Mouse (Mus musculus) gastrocnemius, adult 8-10 months (tissue): ENCODE data around the gene Atp2c2. TPM values are rescaled to one million over a fixed set of nuclear protein-coding genes. Genes with fewer than 3 reads are reported as not detected.
A peak's percentile ranks its signal among the peaks of the same experiment; 100 is the strongest.

Source experiments
- DNase-seq, 2 experiments: peaks; one replicate each; pipeline ENCODE4 v3.0.0; 2022; ENCODE audit warnings: low spot score in 2 of 2
- total RNA-seq, 4 experiments: library from RNA; stranded (reverse); gene quantifications; 2 replicates each; pipeline ENCODE4 v1.2.4; 2022

The Atp2c2 gene
- not detected for total RNA-seq

DNA sequence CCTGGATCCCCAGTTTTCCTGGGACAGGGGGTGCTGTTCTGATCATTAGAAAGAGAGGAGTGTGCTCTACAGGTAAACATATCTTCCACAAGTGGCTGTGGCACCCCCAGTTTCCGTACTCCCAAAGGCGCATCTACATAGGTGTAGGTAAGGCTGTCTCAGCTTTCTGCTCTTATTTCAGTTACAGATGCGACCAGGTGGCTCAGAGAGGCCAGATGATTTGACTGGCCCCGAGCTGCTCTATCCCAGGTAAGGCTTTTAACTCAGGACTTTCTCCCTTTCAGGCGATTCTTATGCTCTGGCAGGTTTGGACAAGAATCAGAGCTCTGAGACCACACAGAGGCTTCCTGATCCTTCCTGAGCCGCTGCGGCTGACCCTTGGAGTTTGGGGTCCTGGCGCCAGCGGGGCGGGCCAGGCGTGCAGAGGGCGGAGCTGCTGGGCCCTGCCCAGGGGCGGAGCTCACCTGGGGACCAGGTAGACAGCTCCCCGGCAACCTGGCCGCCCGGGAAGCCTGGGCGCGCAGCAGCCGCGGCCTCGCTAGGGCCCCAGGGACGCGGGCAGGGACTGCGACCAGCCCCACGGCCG lies at the start of gene Atp2c2:
Atp2c2 (plus strand) TSS at position 461 of the 586 bp plus-strand sequence.
- no peak for DNase-seq

DNA sequence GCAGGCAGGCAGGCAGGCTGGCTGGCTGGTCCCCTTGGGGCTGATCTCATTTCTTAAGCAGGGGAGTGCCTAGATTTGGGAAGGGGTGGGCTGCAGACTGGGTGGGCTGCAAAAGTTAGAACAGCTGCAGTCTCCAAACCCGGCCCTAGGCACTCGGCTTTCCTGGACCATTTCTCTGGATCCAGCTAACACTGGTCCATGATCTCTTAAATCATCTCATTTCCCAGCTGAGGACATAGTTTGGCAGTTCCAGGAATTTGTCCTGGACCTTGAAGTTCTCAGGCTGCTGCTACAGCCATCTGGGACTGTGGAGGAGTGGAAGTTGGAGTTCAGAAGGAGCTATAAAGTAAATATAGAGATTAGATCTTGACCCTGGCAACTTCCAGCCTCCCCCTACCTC lies 48.5 kb upstream of the Atp2c2 start:
- no peak for DNase-seq

DNA sequence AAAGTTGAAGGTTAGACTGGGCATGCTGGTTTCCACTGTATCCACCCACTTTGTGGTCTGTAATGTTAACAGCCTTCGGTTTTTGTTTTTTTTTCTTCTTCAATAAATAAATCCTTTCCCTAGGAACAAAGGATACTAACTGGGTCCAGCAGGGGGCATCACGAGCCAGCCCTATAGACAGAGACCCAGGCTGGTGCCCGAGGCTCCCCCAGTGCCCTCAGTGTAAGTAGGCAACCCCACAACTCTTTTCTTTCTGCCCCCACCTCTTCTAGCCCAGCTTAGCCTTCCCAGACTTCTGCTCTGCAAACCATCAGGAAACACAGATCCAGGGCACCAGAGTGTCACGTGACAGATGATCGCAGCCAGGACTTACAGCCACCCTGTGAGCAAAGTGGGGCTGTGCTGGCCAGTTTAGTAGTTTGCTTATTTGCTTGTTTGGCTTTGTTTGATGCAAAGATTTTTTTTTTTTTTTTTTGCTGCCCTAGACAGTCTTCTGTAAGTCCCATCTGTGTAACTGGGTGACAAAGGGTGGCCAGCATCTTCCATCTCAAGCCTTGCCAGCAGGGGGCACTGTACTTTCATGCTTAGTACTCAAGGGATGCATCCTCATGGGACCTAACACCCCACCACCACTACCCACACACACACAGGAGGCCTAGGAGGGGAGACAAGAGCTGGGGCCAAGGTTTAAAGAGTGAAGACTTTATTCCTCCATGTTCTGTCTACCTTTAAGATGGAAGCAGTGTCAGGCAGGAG lies 42.9 kb upstream of the Atp2c2 start:
- peak; percentile 44 to 55 for DNase-seq

DNA sequence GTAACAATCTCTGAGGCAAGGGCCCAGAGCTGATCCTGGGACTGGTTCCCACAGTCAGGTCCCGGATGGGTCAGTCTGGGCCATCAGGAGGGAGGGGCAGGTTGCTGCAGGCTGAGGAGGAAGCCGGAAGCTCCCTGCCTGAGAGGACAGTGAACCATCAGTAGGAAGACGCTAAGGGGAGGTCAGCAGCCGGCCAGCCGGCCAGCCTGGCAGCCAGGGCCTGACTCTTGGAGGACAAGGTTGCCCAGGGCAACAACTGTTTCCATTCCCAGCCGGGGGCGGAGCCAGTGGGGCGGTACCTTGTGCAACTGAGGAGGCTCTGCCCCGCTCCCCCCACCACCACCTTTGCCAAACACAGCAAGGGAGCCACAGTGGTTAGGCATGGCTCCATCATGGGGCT lies 38.7 kb upstream of the Atp2c2 start:
- peak; percentile 55 to 74 for DNase-seq

DNA sequence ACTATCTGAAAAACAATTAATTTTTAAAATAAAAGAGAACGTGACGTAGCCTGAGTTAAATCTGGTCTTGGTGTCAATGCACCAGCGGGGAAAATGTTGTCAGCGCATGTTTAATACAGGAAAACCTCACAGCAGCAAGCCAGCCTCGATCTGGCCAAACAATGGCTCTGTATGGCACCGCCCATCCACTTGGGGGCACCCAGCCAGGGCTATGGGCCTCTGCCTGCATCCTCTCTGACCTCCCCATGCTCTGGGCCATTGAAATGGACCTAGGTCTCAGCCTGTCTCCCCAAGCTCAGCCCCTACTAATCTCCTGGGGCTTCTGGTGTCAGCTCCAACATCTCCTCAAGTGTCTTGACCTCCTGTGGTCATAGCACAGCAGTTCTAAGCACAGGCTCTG lies 37.9 kb upstream of the Atp2c2 start:
- no peak for DNase-seq

DNA sequence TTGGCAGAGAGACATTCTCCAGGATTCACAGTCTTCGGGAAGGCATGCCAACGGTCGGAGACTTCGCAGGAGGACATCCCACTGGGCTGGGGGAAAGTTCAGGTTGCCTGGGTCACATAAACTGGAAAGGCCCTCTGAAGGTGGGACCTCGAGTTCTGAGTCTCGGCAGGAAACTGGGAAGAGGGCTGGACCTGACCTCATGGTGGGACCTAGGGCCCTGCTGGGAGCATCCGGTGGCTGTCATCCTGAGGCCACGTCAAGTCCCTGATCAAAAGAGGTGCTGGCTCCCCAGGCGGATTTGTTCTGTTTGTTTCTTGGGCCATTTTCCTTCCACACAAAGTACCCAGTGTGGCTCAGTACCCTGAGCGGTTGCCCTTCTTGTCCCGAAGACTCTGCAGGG lies 36.4 kb upstream of the Atp2c2 start:
- DNase-seq: no peak

DNA sequence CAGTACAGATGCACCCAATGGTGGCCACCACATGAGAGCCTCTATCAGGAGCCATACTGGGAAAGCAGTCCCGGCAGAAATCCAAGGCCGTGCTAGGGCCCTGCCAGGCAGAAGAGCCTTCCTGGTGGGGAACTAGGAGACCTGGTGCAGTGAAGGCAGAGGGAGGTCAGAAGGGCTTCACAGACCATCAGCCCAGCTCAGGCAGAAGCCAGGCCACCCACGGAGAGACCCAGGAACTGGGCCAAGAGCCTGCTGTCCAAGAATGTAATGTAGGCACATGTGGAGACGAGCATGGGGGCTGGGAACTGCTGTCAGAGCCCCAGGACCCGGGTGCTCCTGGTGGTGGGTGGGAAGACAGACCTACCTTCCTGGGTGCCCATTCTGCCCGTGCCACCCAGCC lies 34.5 kb upstream of the Atp2c2 start:
- DNase-seq: peak in 1 of 2 experiments; percentile 34

DNA sequence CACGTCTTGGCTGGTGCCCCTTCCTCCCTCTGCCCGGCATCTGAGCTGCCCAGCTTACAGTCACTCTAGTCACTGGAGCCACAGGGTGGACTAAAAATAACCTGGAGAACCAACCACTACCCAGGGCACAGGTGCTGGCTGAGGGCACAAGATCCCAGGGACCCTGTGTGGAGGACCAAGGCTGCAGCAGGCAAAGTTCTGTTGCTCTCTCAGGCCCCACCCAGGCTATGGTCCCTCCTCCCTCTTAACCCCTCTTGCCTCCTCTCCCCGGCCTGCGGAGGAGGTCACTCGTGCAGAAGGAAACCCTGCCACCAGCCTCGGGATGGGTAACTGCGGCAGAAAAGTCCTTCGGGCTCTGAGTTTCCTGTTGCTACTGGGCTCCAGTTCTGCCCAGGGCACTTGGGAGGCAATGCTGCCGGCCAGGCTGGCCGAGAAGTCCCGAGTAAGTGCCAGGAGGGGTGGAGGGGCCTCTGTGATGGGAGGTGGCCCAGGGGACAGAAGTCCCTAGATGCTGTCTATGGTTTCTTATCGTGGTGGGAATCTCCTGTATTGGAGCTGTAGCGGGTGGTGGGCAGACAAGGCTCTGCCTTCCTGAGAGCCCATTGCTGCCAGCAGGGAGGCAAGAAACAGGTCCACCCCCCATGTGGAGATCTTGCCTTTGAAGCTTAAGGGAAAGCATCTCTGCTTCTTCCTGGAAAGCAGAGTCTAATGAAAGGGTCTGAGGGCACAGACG lies 33.4 kb upstream of the Atp2c2 start, which contains the start of gene Wfdc1:
Wfdc1 (plus strand) TSS at position 147 of the 733 bp plus-strand sequence.
- DNase-seq: peak; percentile 54 to 68

DNA sequence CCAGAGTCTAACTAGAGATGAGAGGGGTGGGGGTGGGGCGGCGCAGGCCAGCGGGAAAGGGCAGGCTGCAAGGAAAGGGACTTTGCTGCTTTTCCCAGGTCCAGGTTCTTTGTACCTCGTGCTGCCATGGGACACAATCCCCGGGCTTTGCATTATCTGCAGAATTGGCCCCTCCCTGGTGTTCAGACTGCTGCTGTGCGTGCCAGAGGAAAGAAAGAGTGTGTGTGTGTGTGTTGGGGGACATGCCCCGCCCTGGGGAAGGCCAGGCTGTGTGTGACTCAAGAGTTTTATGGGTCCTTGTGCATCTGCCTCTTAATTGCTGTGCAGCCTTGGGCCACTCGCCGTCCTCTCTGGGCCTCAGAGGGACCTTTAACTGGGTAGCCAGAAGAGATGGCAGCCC lies 31.4 kb upstream of the Atp2c2 start:
- no peak for DNase-seq

DNA sequence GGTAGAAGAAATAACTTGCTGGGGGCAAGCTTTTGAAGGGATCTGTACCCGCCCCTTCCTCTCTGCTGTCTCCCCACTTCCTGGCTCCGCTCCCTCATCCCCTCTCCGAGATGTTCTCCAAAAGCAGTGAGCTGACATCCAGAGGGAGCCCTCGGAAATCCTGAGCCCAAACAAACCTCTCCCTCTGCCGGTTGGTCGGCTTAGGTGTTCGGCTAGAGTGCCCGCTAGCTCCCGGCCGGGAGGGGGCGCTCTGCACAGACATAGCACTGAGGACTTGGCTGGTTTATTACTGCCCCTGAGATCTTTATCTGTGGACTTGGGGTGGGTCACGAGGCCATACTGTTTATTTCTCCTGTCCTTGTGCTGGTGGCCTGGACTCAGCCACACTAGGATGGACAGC lies 30.5 kb upstream of the Atp2c2 start:
- peak; percentile 50 for DNase-seq

DNA sequence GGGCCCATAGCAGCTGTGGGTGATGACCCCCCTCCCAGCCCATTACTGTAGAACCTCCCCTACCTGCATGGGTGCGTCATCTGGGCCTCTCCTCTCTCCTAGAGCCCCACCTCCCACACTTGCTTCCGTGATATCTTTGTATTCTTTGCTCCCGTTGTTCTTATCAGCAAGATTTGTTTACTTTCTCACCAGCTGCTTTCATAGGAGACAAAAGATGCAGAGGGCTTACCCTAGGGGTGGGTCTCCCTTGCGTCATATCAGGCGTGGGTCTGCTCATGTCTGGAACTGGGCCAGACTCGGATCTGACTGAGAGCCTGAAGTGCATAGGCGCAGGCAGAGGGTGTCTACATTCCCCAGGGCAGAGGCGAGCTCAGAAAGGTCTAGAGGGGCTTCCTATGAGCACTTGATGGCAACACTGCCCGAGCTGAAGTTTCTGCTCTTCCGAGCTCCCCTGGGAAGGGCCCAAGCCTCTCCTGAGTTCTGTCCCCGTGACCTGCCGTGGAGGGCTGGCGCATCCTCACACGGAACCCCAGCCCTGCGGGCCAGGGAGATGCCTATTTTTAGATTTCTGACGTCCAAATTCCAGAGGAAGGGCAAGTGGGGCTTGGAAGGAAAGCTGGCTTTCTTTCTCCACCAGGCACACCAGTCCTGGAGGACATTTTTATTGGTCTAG lies 29.3 kb upstream of the Atp2c2 start:
- peak; percentile 64 to 80 for DNase-seq

DNA sequence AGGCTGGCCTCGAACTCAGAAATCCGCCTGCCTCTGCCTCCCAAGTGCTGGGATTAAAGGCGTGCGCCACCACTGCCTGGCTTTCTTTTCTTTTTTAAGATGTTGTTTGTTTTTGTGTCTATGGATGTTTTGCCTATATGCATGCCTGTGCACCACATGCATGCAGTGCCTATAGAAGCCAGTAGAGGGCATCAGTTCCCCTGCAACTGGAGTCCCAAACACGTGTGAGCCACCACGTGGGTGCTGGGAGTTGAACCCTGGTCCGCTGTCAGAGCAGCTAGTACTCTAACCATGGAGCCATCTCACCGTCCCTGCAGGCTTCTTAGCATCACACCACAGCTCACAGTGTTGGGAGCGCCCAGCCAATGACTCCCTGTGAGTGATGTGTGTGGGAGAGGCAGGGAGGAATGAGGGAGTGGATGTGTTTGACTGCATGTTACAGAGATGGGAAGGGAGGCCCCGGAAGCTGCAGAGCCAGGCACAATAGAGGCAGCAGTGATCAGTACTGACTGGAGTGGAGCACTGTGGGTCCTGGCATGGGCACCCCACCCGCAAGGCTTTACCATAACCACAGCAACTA lies 25.7 kb upstream of the Atp2c2 start:
- no peak for DNase-seq

DNA sequence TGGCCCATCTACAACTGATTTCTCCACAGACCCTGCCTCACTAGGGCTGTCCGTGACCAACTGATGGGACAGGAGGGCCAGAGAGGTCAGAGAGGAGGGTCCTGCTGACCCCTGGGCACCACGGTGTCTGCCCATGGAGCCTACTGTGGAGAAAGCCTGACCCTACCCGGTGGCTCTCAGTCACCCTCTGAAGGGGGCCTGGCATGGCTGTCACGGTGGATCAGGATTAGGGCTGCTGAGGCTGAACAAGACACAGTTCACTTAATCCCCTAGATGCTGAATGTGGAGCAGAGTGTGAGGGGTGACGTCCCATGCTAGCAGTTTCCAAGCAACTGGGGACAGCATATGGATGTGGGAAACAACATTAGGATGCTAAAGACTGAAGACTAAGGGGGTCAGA lies 24.4 kb upstream of the Atp2c2 start:
- DNase-seq: no peak

DNA sequence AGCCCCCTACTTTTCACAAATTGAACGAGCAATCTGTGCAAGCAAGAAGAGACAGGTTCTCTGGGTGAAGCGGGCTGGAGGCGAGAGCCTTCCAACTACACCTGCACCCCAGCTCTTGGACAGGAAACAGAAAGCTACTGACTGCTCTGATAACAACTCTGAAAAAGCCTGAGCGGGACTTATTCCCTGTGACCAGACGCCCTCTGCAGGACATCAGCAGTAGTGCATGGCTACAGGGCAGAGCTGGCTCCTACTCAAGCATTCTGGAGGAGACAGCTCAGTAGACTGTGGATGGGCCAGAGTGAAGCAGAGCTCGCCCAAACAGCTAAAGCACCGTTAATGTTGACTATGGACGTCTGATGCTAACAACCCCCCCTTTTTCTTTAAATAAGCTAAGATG lies 23.4 kb upstream of the Atp2c2 start:
- DNase-seq: peak; percentile 92 to 93

DNA sequence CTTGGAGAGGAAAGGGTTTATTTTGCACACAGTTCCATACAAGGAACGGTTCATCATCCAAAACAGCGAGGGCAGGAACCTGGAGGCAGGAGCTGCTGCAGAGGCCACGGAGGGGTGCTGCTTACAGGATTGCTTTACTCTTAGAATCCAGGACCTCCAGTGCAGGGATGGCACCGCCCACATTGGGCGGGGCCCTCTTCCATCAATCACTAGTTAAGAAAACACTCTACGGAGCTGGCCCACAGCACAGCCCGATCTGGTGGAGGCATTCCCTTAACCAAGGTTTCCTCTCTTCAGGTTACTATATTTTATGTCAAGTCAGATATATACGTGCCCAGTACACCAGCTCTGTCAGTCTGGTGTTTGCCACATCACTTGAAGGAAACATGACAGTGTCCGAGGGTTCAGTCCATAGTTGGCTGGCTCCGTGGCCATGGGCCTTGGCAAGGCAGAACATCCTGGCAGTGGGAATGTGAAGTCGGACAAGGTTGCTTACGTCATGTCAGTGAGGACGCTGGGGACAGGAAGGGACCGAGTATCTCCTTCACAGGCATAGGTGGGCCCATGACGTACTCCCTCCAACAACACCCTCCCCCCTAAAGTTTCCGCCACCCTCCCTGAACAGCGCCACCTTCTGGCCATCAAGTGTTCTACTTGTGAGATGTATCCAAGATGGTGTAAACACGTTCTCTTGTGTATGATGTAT lies 21.5 kb upstream of the Atp2c2 start:
- DNase-seq: no peak

DNA sequence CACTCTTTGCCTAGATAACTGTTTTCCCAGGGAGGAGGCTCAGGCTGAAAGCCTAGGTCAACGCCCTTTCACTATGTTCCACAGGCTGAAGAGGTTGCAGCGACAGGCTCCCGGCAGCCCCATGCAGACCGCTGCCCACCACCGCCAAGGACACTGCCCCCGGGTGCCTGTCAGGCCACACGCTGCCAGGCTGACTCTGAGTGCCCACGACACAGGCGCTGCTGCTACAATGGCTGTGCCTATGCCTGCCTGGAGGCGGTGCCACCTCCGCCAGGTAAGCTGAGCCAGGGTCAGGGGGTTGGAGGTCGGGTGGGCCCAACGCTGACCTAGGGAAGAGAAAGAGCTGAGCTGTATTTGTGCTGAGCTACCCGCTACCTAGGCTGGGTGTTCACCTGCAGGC lies 20.6 kb upstream of the Atp2c2 start:
- no peak for DNase-seq

DNA sequence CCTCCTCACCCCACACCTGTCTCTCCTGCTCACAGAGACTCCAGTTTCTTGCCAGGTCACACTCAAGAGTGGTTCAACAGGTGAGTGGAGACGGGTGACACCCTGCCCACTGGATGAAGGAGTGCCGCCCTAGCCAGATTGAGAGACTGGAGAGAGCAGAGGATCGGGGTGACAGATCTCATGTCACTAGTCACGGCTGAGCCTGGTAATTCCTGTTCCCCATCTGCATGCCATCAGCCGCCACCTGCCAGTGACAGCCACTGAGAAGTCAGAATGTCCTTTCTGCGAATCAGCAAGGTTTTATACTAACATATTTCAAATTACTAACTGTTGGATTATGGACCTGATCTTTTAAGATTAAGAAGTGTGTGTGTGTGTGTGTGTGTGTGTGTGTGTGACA lies 9.2 kb upstream of the Atp2c2 start:
- DNase-seq: no peak

DNA sequence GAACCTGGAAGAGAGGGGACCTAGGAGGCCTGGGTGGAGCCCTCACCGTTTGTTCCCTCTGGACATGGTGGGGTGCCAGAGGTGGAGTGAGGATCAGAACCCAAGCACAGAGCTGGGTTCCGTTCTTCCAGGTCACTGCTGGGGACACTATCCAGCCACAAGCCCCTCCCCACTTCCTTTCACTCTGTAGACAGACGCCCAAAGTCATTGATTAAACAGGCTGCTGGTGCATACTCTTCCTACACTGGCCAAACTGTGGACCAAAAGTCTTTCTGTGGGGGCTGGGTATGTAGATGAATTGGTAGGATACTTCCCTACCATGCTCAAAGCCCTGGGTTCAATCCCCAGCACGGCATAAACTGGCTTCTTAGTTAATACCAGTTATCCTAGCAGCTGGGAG lies 7.8 kb upstream of the Atp2c2 start:
- no peak for DNase-seq

DNA sequence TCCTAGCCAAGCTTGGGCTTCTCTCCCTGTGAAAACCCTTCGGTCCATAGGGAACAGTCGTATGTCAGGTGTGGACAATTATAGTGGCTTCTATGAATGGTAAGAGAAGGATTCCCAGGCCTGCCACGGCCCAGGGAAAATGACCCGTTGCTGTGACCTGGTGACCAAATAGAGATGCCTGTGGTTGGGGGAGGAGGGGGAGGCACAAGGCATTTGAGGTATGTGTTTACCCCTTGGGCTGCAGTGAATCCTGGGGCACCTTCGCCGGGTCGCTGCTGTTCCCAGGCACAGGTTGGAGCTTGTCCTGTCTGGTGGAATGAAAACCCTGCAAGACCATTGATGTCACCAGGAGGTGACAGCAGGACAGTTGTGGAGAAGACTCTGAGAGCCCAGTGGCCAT lies 5.1 kb upstream of the Atp2c2 start:
- DNase-seq: no peak

DNA sequence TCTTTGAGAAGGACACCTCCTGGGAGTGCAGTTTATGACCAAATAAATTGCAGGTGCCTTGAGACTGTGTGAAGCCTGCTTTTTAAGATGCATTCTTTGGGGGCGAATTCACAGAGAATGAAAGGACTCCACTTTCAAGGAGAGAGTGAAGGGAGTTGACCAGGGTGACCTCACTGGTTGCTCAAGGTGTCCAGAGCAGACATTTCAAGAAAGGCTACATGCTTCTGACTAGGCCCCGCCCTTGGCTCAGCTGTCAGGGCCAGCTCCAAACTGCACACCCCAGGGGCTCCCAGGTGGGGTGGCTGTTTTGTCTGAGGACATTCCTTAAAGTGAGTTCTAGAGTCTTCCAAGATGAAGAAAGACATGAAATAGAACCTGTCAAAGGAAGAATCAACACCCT lies 2.6 kb upstream of the Atp2c2 start:
- no peak for DNase-seq

DNA sequence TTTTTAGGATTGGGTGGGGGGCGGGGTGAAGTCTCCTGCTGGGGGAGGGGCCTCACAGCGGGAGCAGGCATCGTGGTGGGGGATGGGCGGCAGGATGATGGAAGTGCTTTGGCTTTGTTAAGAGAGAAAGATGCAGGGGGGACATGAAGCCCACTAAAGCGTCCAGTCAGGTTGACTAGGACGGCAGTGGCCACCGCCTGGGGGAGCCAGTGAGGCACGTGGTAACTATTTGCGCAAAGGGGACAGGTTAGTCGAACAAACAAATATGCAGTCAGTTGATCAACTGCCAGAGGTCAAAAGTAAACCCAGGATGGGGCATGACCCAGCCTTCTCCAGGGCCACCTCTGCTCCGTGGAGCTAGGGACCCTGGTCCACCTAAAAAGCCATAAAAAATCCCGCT lies 849 bp upstream of the Atp2c2 start:
- DNase-seq: peak; percentile 42 to 47
